Mouse (Mus musculus) bone marrow, adult 2 months (tissue): ENCODE results near the gene Krtap16-1. TPM values are rescaled to one million over a fixed set of nuclear protein-coding genes. Genes with fewer than 3 reads are reported as not detected.

Source experiments
- H3K27ac ChIP-seq: fragments of 200-500 bp; 2 replicates; pipeline ENCODE4 v1.5.1; 2012; ENCODE audit warnings: low read depth, mild to moderate bottlenecking, control low read depth, inconsistent platforms, low read length; ENCODE audit not compliant: control insufficient read depth, poor library complexity, insufficient read depth
- H3K4me1 ChIP-seq: fragments of 200-500 bp; 2 replicates; pipeline ENCODE4 v1.6.1; 2011; ENCODE audit warnings: low read length; ENCODE audit not compliant: control insufficient read depth, insufficient read depth
- H3K4me3 ChIP-seq: fragments of 200-500 bp; replicated peaks from 2 replicates; pipeline ENCODE3; 2011; ENCODE audit warnings: mild to moderate bottlenecking, low read depth, low read length, control low read depth; ENCODE audit not compliant: control insufficient read depth
- CTCF ChIP-seq: fragments of 200-500 bp; IDR thresholded peaks from 2 replicates; pipeline ENCODE4 v1.5.1; 2011; ENCODE audit warnings: low read length, control low read depth; ENCODE audit not compliant: control insufficient read depth, insufficient read depth
- POLR2A ChIP-seq: fragments of 200-500 bp; IDR thresholded peaks from 2 replicates; pipeline ENCODE4 v1.6.1; 2011; ENCODE audit warnings: low read depth, mild to moderate bottlenecking, control low read depth, low read length, borderline replicate concordance; ENCODE audit not compliant: control insufficient read depth
- whole genome bisulfite sequencing: fragments of 180-500 bp; shearing (Covaris S2); methylation state at CpG from one replicate; pipeline ENCODE4 v1.1.7; 2018; 5-methylcytosine and 5-hydroxymethylcytosine counted together
- polyA plus RNA-seq: library from polyadenylated mRNA; stranded (reverse); fragments of >200 nt; gene quantifications from 2 replicates; pipeline ENCODE4 v1.2.4, GENCODE M21; 2011; ENCODE audit warnings: low replicate concordance; ENCODE audit not compliant: missing spikeins, insufficient read depth, insufficient read length

The Krtap16-1 gene
- polyA plus RNA-seq, 1 experiment, result not detected

DNA sequence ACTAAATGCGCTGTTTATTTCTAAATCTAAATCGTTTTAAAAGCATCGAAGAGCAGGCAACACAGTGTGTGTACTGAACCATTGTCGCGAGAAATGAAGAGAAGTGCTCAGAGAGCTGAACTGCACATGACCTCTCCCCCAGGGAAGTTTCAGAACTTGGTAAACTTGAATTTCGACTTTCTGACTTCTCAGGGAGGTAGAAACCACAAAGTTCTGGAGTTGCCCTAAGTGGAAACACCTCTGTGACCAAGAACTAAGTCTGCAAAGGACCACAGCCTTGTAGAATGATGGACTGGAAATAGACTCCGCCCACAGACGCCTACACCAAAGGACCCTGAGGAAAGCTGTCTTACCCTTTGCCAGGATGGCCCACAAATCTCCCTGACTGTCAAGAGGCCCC lies 19.5 kb upstream of the Krtap16-1 start:
- 79% methylated on average over 8 of the region's 8 CpGs for WGBS
- no peaks in the 10 kb centered on the region for H3K4me1 ChIP-seq
- TF ChIP-seq POLR2A (no peak), CTCF (no peak)
- no peak overlapping the region for H3K27ac ChIP-seq
- no peak overlapping the region for H3K4me3 ChIP-seq

DNA sequence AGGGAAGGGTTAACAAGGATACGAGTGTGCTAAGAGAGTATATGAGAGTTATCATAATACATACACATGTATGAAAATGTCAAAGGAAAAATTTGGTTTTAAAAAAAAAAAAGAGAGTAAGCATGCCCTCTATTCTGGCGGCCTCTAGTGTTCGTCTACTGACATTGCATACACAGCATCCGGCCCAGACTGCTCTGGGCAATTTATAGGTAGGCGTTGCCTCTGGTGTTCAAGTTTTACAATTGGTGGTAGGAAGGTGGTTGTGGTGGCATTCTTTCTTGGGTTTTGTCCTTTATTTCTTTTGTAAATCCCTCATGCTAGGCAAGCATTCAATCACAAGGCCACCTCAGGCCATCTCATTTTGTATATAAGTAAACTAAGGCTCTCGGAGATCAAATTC lies 18.4 kb upstream of the Krtap16-1 start:
- Histone ChIP-seq H3K4me3 (no peak overlapping the region), H3K4me1 (no peaks in the 10 kb centered on the region), H3K27ac (no peak overlapping the region)
- no peak for TF ChIP-seq POLR2A
- TF ChIP-seq CTCF, result peak; percentile 34; the same call in 1 of the 2 replicates
- 23% methylated on average over 6 of the region's 6 CpGs for WGBS

DNA sequence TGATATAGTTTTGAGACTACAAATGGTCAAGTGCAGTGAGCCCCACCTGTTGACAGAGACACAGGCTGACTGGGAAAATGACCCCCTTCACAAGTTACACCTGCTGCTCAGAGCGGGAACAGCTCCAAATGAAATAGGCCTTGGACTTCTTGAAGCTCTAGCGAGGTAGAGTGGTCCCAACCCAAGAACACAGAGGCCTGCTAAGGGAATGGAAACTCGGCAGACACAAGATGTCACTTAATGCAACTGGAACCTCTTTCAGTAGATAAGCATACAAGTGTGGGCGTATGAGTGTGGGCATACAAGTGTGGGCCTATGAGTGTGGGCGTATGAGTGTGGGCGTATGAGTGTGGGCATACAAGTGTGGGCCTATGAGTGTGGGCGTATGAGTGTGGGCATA lies 12.7 kb upstream of the Krtap16-1 start:
- TF ChIP-seq POLR2A (no peak), CTCF (no peak)
- no peak overlapping the region for H3K27ac ChIP-seq
- H3K4me3 ChIP-seq, result no peak overlapping the region
- H3K4me1 ChIP-seq, result no peaks in the 10 kb centered on the region
- 84% methylated on average over 7 of the region's 7 CpGs for WGBS

DNA sequence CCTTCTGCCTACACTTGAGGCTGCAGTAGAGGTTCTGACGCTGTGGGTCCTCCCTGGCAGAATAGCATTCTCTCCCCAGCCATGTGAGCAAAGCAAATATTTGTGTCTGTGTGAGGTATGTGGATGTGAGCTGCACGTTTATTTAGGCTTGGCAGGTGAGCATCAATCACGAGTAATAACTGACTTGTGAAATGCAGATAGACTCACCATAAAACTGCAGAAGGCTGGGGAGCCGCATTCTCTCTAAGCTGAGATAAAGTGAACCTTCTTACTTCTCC lies 7.9 kb upstream of the Krtap16-1 start:
- TF ChIP-seq CTCF, result no peak
- TF ChIP-seq POLR2A, result no peak
- 55% methylated on average over 4 of the region's 4 CpGs for WGBS
- Histone ChIP-seq H3K27ac (no peak overlapping the region), H3K4me1 (no peaks in the 10 kb centered on the region; the same call in 1 of the 2 replicates), H3K4me3 (no peak overlapping the region)

DNA sequence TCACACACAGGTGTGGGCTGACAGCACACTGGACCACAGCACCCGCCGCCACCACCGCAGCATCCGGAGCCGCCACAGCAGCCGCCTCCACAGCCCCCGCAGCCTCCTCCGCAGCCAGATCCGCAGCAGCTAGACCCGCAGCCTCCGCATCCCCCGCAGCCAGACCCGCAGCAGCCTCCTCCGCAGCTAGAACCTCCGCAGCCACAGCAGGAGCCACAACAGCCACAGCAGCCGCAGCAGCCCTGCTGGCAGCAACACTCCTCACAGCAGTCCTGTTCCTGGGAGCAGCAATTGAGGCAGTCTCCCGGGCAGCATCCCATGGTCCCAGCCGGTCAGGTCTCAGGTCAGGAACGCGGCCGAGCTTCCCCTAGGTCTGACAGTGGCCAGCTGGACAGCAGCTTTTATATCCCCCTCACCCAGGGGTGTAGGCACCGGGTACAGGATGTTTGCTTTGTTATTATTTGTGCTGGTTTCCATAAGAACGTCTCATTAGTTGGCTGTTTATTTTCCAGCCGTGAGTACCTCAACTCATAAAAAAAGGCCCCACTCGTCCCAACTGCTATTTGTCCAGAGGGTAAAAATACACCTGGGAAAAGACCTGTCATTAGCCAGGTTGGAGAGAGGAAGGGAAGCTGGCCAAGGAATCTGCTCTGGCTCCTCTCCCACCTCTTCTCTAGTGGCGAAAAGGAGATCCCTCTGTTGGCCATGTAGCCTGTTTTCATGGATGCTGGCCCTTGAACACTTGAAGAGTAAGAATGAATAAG lies 7.4 kb upstream of the Krtap16-1 start, which contains the start of gene Krtap17-1:
TSS of gene Krtap17-1 (minus strand) at position 375 of the 764 bp plus-strand sequence.
- no peak within 1 kb of the TSS for H3K27ac ChIP-seq
- WGBS, result 36% methylated on average over 26 of the region's 26 CpGs
- TF ChIP-seq CTCF (no peak), POLR2A (no peak)

DNA sequence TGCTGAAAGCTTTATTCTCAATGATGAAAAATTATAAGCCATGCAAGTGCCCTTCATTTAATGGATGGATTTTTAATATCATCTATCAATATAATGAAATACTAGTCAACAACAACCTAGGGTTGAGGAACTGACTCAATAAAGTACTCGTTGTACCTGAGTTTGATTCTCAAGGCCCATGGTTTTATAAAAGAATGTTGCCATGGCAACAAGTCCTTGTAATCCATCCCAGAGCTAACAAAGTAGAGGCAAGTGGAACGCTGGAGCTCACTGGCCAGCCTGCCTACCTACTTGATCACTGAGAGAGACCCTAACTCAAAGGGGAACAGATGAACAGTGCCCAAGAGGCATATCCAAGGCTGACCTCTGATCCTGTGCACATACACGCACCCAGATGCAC lies 4.2 kb upstream of the Krtap16-1 start:
- H3K27ac ChIP-seq, result no peak overlapping the region
- no peaks in the 10 kb centered on the region; the same call in 1 of the 2 replicates for H3K4me1 ChIP-seq
- TF ChIP-seq CTCF, result no peak
- no peak for TF ChIP-seq POLR2A
- no peak overlapping the region for H3K4me3 ChIP-seq
- WGBS, result 77% methylated on average over 3 of the region's 3 CpGs

More for the DNA sequence above, 7.4 kb upstream of the Krtap16-1 start, which contains the start of gene Krtap17-1:
- H3K4me1 ChIP-seq, result no peaks in the 10 kb centered on the region; the same call in 1 of the 2 replicates
- no peak within 1 kb of the TSS for H3K4me3 ChIP-seq

DNA sequence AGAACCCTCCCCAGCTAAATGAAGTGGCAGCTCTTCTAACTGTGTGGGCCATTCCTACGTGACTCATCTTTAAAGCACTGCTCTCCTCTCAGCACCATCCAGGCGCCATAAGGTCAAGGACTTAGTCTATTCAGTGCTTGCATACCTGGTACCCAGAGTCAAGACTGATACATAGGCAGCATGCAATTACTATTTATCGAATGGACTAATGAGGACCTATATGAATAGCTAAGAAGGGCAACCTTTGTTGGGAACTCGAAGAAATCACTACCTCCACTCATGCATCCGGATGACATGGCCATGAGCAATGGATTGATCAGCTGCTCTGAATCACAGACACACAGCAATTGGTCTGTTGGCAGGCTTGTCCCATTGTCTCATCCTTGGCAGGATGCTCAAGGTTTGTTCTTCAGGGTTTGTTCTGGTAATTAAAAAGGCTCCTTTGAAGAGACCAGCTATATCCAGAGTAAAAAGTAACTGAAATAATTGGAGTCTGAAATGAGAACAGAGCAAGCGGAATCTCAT lies 3.5 kb upstream of the Krtap16-1 start:
- WGBS, result 72% methylated on average over 6 of the region's 6 CpGs
- no peaks in the 10 kb centered on the region; the same call in 1 of the 2 replicates for H3K4me1 ChIP-seq
- TF ChIP-seq POLR2A, result no peak
- TF ChIP-seq CTCF, result no peak
- H3K27ac ChIP-seq, result no peak overlapping the region
- no peak overlapping the region for H3K4me3 ChIP-seq

DNA sequence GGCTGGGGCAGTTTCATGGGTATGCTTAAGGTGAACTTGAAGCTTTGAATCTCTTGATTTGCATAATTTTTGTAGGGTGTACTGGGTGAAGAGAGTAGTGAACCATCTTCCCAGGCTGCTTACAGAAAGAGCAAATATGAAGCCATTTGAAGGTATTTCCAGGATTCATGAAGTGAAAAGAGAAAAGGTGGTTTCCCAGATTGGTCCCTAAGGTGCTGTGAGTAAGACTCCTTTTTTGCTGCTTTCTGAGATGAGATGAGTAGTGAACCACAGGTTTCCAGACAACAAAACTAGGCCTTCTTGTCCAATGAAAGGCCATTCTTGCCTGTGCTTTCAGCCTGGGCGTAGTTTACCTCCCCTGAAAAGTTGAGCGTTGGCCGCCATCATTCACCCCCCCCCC lies 2.1 kb upstream of the Krtap16-1 start:
- Histone ChIP-seq H3K4me3 (no peak overlapping the region), H3K27ac (no peak overlapping the region), H3K4me1 (no peaks in the 10 kb centered on the region; the same call in 1 of the 2 replicates)
- TF ChIP-seq POLR2A, result no peak
- no peak for TF ChIP-seq CTCF
- WGBS, result 80% methylated on average over 3 of the region's 3 CpGs
